Mouse (Mus musculus): ENCODE data around the gene Csf3.

Csf3 gene

DNA sequence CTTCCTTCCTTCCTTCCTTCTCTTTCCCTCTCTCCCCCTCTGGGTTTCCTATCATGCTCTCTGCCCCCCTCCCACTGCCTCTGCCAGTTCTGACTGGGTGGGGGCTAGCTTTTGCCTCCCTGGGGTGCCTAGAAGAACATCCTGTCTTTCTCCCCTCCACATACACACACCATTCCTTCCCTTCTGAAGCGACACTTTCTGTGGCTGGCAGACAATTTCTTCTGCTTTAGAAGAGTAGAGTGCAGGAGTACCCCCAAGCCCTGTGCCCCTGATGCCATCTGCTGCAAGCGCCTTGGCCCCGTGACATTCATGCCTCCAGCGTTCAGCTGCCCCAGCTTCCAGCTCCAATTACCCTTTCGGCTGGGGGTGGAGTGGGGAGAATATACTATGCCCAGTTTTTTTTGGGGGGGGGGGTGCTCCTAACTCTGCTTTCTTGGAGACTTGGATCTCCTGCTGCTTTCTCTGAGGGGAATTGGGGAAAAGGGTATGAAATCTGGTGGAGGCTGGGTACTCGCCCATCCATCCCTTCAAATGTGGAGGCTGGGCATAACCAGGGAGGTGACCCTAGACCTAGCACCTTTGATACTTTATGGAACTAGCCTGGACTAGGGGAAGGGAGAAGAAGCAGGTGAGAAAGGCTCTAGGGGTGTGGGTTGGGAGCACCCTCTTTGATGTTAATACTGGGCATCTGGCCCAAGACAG is 46.9 kb downstream of the Csf3 start:
- no peak for DNase-seq (ENCODE audit: extremely low read depth, low read depth)

- DNase-seq (ENCODE audit: extremely low read depth, low read depth): no peak
These were observed 47.7 kb downstream of the Csf3 start for GRCm38 (mm10) chr11:98748506-98749416.

DNA sequence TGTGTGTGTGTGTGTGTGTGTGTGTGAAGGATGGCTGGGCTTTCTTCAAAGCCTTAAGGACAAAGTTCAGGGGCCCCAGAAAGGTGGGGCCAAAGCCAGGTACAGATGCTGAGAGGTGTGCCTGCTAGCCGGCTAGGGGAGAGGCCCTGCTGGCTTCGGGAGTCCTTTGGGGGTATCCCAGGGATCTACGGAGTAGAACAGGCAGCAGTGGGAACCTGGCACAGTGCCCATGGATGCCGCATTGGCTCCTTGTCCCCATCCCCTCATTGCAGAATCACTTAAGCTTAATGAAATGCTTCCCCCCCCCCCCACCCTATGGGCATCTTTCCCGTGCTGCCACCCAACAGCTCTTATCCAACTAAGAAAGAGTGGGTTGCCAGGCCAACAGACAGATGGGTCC is 48.7 kb downstream of the Csf3 start:
- no peak for DNase-seq (ENCODE audit: extremely low read depth, low read depth)

DNA sequence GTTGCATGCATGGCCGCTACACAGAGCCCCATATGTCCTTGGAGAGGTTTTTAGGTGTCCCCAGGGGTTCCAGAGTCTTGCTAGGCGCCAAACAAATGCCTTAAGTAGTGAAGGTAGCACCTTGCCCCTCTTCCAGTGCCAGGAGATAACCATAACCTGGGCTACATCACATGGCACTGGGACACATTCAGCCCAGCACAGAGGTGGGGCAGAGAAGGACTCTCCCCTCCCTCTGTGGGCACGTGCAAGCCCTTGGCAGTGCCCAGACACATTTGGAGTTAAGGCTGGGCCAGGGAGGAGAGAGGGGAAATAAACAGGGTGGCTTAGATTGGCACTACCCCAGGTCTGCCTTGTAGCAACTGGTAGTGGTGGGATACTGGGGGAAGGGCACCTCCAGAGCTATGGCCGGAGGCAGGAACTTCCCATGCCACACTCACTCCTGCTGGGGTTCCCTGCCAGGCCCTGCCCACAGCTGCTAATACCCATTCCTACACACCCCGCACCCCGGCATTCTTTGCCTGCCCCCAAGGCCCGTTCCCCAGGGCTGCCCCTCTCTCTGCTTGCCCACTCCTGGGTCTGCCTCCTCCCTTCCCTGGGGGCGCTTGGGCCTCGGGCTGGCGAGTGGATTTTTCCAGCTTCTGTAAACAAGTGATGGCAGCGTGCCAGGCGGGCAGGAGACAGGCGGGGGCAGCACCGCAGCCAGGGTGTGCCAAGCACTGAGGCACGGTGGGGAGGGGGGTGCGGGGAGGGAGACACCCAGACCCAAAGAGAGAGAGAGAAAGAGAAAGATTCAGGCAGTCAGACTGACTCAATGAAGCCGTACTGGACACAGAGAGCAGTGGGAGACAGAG is 49.5 kb downstream of the Csf3 start:
- DNase-seq (ENCODE audit: extremely low read depth, low read depth): no peak

DNA sequence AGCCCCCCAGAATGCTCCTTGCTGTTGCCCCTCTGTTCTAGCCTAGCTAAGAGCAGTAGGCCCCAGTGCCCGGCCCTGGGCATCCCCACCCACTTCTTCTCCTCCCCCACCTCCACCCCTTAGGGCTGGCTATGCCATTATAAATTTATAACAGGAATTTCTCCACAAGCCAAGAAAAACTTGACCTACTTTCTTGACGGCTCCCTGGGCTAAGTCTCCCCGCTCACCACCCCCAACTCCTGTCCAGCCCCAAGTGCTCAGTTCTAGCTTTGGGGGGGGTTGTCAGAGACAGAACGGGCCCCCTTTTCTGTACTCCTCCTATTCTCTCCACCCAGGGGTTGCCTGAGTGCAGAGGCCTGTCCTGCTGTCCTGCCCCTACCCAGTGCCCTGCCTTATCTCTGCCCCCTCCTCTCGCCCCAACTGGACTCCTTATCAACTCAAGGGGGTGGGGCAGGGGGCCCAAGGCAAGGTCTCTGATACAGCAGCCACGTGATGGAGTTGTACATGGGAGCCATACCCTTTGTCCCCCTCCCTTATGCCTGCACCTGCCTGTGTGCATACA is 50.2 kb downstream of the Csf3 start:
- no peak for DNase-seq (ENCODE audit: extremely low read depth, low read depth)

DNA sequence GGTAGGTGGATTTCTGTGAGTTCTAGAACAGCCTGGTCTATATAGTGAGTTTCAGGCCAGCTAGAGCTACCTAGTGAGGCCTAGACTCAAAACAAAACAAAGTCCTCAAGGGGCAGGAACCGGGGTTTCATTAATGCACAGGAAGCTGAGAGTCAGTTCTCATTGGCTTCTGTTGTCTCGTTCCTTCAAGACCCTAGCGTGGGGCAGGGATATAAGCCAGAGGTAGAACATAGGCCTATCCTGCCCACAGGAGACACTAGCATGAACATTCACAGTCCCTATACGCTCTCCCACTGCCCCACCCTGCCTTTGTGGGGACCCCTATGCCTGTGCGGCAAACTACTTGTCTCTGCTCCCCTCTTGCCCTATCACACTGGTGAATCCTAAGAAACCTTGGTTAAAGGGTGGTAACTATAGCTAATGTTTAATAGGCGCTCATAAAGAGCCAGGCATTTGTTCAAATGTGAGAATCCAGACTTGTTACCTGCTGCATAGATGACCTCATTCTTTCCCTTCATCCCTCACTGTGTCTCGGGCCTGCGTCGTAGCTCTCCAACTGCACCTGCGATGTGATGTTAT is 51.6 kb downstream of the Csf3 start:
- no peak for DNase-seq (ENCODE audit: extremely low read depth, low read depth)
